Mouse (Mus musculus): ENCODE data around the gene Gucy2g. TPM values are rescaled to one million over a fixed set of nuclear protein-coding genes. Genes with fewer than 3 reads are reported as not detected.

Gene Gucy2g
- polyA plus RNA-seq, 1 experiment from 2014 or later = 0.07 TPM

DNA sequence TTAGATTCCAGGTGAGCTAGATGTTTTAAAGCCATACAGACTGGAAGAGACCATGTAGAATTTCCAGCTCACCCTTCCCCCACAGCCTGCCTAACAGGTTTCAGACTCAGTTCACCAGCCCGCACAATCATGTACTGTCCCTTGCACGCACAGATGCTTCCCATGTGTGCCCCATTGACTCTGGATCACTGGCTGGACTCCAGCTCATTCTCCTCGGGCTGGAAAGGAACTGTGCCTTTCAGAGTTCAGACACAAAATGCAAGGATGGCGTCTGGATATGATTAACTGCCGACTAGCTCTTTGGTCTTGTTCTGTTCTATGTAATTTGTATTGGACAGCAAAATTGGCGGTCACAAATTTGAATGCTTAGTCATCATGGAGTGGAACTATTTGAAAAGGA, 91.4 kb downstream of the Gucy2g start:
- Histone ChIP-seq H3K27me3 (no peaks in the 10 kb centered on the region), H3K4me2 (replicated peaks) (no peak overlapping the region), H3K4me1 (replicated peaks) (peaks cover 6% of the 10 kb centered on the region), H3K36me3 (no peaks in the 10 kb centered on the region), H3K9me3 (no peaks in the 10 kb centered on the region), H3K9ac (replicated peaks) (no peak overlapping the region), H3K4me3 (replicated peaks) (no peak overlapping the region), H3K27ac (no peak overlapping the region)
- WGBS = 88% methylated on average over 6 of the region's 6 CpGs
- ATAC-seq = no peak

GRCm38 (mm10) chr19:55148109-55148508, 92.9 kb downstream of the Gucy2g start:
- ATAC-seq = no peak
- Histone ChIP-seq H3K4me1 (replicated peaks) (peaks cover 22% of the 10 kb centered on the region), H3K9ac (replicated peaks) (no peak overlapping the region), H3K4me3 (replicated peaks) (no peak overlapping the region), H3K27me3 (no peaks in the 10 kb centered on the region), H3K36me3 (no peaks in the 10 kb centered on the region), H3K4me2 (replicated peaks) (no peak overlapping the region), H3K9me3 (no peaks in the 10 kb centered on the region), H3K27ac (no peak overlapping the region)
- WGBS = 92% methylated on average over 6 of the region's 6 CpGs

Small RNA genes lying within 50 kb of the gene (microRNA-seq; reads per million reads assigned to microRNA genes)
- 2.9 reads per million, percentile 9 among the genes with 10 or more reads in this experiment for gene Mir6715

Other genes starting within 250 kb of the Gucy2g start
- 21.7 and 21.8 TPM in 2 replicates for gene Gpam, start 114.0 kb downstream of the Gucy2g start, polyA plus RNA-seq (2015; fragmentation: Nextera tagmentation; extraction: Ambion mirVana)
- gene Tectb, start 60.5 kb downstream of the Gucy2g start, polyA plus RNA-seq (2015; fragmentation: Nextera tagmentation; extraction: Ambion mirVana) = 0.30 and 0.83 TPM in 2 replicates
- gene Acsl5, start 10.7 kb upstream of the Gucy2g start, polyA plus RNA-seq (2015; fragmentation: Nextera tagmentation; extraction: Ambion mirVana) = 9.9 TPM in 2 replicates
- 74.3 and 76.0 TPM in 2 replicates for gene Zdhhc6, start 74.8 kb upstream of the Gucy2g start, polyA plus RNA-seq (2015; fragmentation: Nextera tagmentation; extraction: Ambion mirVana)
- 31.4 and 32.8 TPM in 2 replicates for gene Vti1a, start 75.1 kb upstream of the Gucy2g start, polyA plus RNA-seq (2015; fragmentation: Nextera tagmentation; extraction: Ambion mirVana)

Data from midbrain, embryonic 13.5 days (tissue).